In genomic region chr1:93740671-93741070, GRCm38 (mm10) we compare ENCODE assay signal across 26 mouse cellular contexts. TPM values are rescaled to one million over a fixed set of nuclear protein-coding genes. Genes with fewer than 3 reads are reported as not detected.
DNase-seq lines count a peak whose midpoint lies in the region; ATAC-seq and TF ChIP-seq lines count a peak whose summit lies in the region.
"Had no signal": no experiment of that assay in that cellular context is flagged by ENCODE, and none has a peak within 500 bp of the region (broad histone marks: within the 10 kb centered on the region; RNA-seq: fewer than 3 reads in every experiment).

No protein-coding gene starts in this region.

- peaks cover 10% of the 10 kb centered on the region for H3K79me2 ChIP-seq in CH12.LX (replicated peaks; ENCODE audit: control insufficient read depth, extremely low read depth, insufficient read depth, poor library complexity, severe bottlenecking)

- in situ Hi-C loops in CH12.LX (cut with MboI; ENCODE audit: low pct_ligation_motif_present, low pct_unique_long_range_greater_than_20kb, low sequenced_read_pairs): no loop called here

- no peak for TF ChIP-seq EP300 in CH12.LX (IDR thresholded peaks at IDR 0.05; ENCODE audit: low read length)

- H3K9ac ChIP-seq in CH12.LX (ENCODE audit: insufficient read depth, low read depth): no peak overlapping the region
- H3K9ac ChIP-seq in midbrain, embryonic 14.5 days (replicated peaks; ENCODE audit: low read length): no peak overlapping the region
- H3K9ac ChIP-seq: embryonic facial prominence, embryonic 12.5 days; forebrain, embryonic 13.5 days; forebrain, embryonic 15.5 days; forebrain, postnatal 0 days had no signal

- no peak for DNase-seq in testis, postnatal 10 days (ENCODE audit: low spot score)
- peak; percentile 6 for DNase-seq in CH12.LX (ENCODE audit: extremely low read depth)
- DNase-seq in brain, adult 2 months (ENCODE audit: low read depth, low spot score): peak; percentile 57
- DNase-seq in gastrocnemius, postnatal 14 days: no peak
- no peak for DNase-seq in midbrain, embryonic 14.5 days
- DNase-seq: adrenal gland, adult 8-10 months; adrenal gland, postnatal 14 days; adrenal gland, postnatal 36 days; B cell, adult 2 months; cerebellum, adult 11 months; cerebellum, adult 18-20 months; cerebellum, adult 8-10 months; cerebellum, adult 9-11 months; cerebellum, postnatal 14 days; cerebellum, postnatal 36 days; forebrain, postnatal 0 days had no signal

- no peak for TF ChIP-seq CTCF in testis, adult 2 months (IDR thresholded peaks at IDR 0.05; ENCODE audit: control insufficient read depth, insufficient read depth, insufficient replicate concordance, low read depth, low read length)
- no peak for TF ChIP-seq CTCF in CH12.LX (conservative IDR thresholded peaks at IDR 0.05 in 1 of 2, IDR thresholded peaks at IDR 0.05 in 1 of 2; ENCODE audit: low read depth in 2 of 2, low read length in 2 of 2)

- dilution Hi-C loops in CH12.LX (cut with MboI; ENCODE audit: extremely low pct_ligation_motif_present, extremely low pct_unique_long_range_greater_than_20kb, low sequenced_read_pairs): no loop called here

- intact Hi-C loops in gastrocnemius, postnatal 14 days (cut with DNase I; ENCODE audit: low total_unique reads): no loop called here

- no peak for ATAC-seq in megakaryocyte progenitor cell, adult 5-6 weeks (replicated peaks; ENCODE audit: poor library complexity)
- ATAC-seq in midbrain, embryonic 14.5 days (ENCODE audit: low FRiP score, low TSS enrichment): no peak
- ATAC-seq: activated CD4-positive, CD25-positive, alpha-beta regulatory T cell, adult 4 months; CD4-positive, CD25-positive, alpha-beta regulatory T cell, adult 4 months; forebrain, embryonic 13.5 days; forebrain, embryonic 15.5 days; forebrain, postnatal 0 days; Patski had no signal

- H3K27me3 ChIP-seq in testis, adult 2 months (ENCODE audit: control insufficient read depth, insufficient read depth, low read length): no peaks in the 10 kb centered on the region
- no peaks in the 10 kb centered on the region for H3K27me3 ChIP-seq in CH12.LX (replicated peaks)
- no peaks in the 10 kb centered on the region for H3K27me3 ChIP-seq in midbrain, embryonic 14.5 days (ENCODE audit: control insufficient read depth, insufficient read depth, low read length)
- H3K27me3 ChIP-seq: embryonic facial prominence, embryonic 12.5 days; forebrain, embryonic 13.5 days; forebrain, embryonic 15.5 days; Patski had no signal

- no peak for TF ChIP-seq POLR2A in testis, adult 2 months (IDR thresholded peaks at IDR 0.05; ENCODE audit: control insufficient read depth, low read depth, low read length)
- no peak for TF ChIP-seq POLR2A in CH12.LX (IDR thresholded peaks at IDR 0.05; ENCODE audit: low read depth, low read length)

- H3K9me3 ChIP-seq in CH12.LX (replicated peaks; ENCODE audit: low read length): no peaks in the 10 kb centered on the region
- no peaks in the 10 kb centered on the region for H3K9me3 ChIP-seq in midbrain, embryonic 14.5 days (ENCODE audit: control insufficient read depth, low read length)
- H3K9me3 ChIP-seq: embryonic facial prominence, embryonic 10.5 days; embryonic facial prominence, embryonic 12.5 days; forebrain, embryonic 13.5 days; forebrain, embryonic 15.5 days had no signal

- no peaks in the 10 kb centered on the region for H3K36me3 ChIP-seq in testis, adult 2 months (ENCODE audit: control insufficient read depth, insufficient read depth, low read length)
- peaks cover 0 to 64% of the 10 kb centered on the region in 2 experiments for H3K36me3 ChIP-seq in CH12.LX (replicated peaks in 1 of 2; ENCODE audit: control insufficient read depth in 1 of 2, insufficient read depth in 1 of 2, low read length in 1 of 2)
- H3K36me3 ChIP-seq in midbrain, embryonic 14.5 days (ENCODE audit: control insufficient read depth, insufficient read depth, low read length): no peaks in the 10 kb centered on the region

- peak overlapping the region; percentile 49 for H3K27ac ChIP-seq in testis, adult 2 months (ENCODE audit: control insufficient read depth, insufficient read depth, low read depth, low read length)
- no peak overlapping the region for H3K27ac ChIP-seq in CH12.LX (ENCODE audit: insufficient read depth, low read depth)
- no peak overlapping the region for H3K27ac ChIP-seq in midbrain, embryonic 14.5 days (replicated peaks; ENCODE audit: low read depth, low read length)
- H3K27ac ChIP-seq: embryonic facial prominence, embryonic 10.5 days; embryonic facial prominence, embryonic 12.5 days; forebrain, embryonic 13.5 days; forebrain, embryonic 15.5 days had no signal

- no peaks in the 10 kb centered on the region for H3K4me1 ChIP-seq in testis, adult 2 months (ENCODE audit: control insufficient read depth, insufficient read depth, low read length)
- peaks cover 4 to 17% of the 10 kb centered on the region in 2 experiments; a peak in 3 of 4 replicates for H3K4me1 ChIP-seq in CH12.LX (ENCODE audit: control insufficient read depth in 1 of 2, insufficient read depth in 2 of 2)
- no peaks in the 10 kb centered on the region for H3K4me1 ChIP-seq in midbrain, embryonic 14.5 days (ENCODE audit: control insufficient read depth, insufficient read depth, low read length)
- H3K4me1 ChIP-seq: embryonic facial prominence, embryonic 10.5 days; embryonic facial prominence, embryonic 12.5 days; forebrain, embryonic 13.5 days; forebrain, embryonic 15.5 days had no signal

- no peak overlapping the region for H3K4me3 ChIP-seq in testis, adult 2 months (ENCODE audit: control insufficient read depth, low read depth, low read length)
- H3K4me3 ChIP-seq in CH12.LX (replicated peaks in 1 of 3; ENCODE audit: low read depth in 2 of 3, low read length in 2 of 3, poor library complexity in 1 of 3): no peak overlapping the region
- no peak overlapping the region for H3K4me3 ChIP-seq in midbrain, embryonic 14.5 days (replicated peaks; ENCODE audit: low read depth, low read length)
- H3K4me3 ChIP-seq: embryonic facial prominence, embryonic 10.5 days; embryonic facial prominence, embryonic 12.5 days; forebrain, embryonic 13.5 days; forebrain, embryonic 15.5 days had no signal

- no peak for TF ChIP-seq RAD21 in CH12.LX (IDR thresholded peaks at IDR 0.05; ENCODE audit: low read depth, low read length)

- H3K4me2 ChIP-seq in CH12.LX (ENCODE audit: insufficient read depth, low read depth, poor library complexity, severe bottlenecking): no peak overlapping the region
- no peak overlapping the region for H3K4me2 ChIP-seq in midbrain, embryonic 14.5 days (ENCODE audit: low read length)
- H3K4me2 ChIP-seq: embryonic facial prominence, embryonic 12.5 days; forebrain, embryonic 13.5 days; forebrain, embryonic 15.5 days had no signal

- WGBS in midbrain, embryonic 14.5 days: 91% methylated on average over 2 of the region's 2 CpGs

TF ChIP-seq in CH12.LX, 34 proteins besides CTCF, POLR2A, EP300 and RAD21:
- TF ChIP-seq E2F4 (IDR thresholded peaks at IDR 0.05; ENCODE audit: insufficient replicate concordance, low read depth, low read length) (no peak), ZNF384 (IDR thresholded peaks at IDR 0.05; ENCODE audit: low read depth, low read length) (no peak), HCFC1 (IDR thresholded peaks at IDR 0.05; ENCODE audit: low read depth, low read length) (no peak), POLR2AphosphoS2 (IDR thresholded peaks at IDR 0.05; ENCODE audit: low read depth, low read length) (no peak), JUND (conservative IDR thresholded peaks at IDR 0.05; ENCODE audit: low read depth, low read length) (no peak), TBP (conservative IDR thresholded peaks at IDR 0.05; ENCODE audit: low read depth, low read length) (no peak), ZC3H11A (IDR thresholded peaks at IDR 0.05; ENCODE audit: low read depth, low read length) (no peak), MXI1 (IDR thresholded peaks at IDR 0.05; ENCODE audit: low read depth, low read length) (no peak), MEF2A (IDR thresholded peaks at IDR 0.05; ENCODE audit: borderline replicate concordance, low read depth, low read length) (no peak), MYC (IDR thresholded peaks at IDR 0.05; ENCODE audit: low read depth, low read length) (no peak), BHLHE40 (IDR thresholded peaks at IDR 0.05; ENCODE audit: low read depth, low read length) (no peak), KAT2A (IDR thresholded peaks at IDR 0.05; ENCODE audit: insufficient replicate concordance, low read length) (no peak), CHD1 (IDR thresholded peaks at IDR 0.05; ENCODE audit: low read depth, low read length) (no peak), TCF12 (IDR thresholded peaks at IDR 0.05; ENCODE audit: low read depth, low read length) (no peak), NELFE (IDR thresholded peaks at IDR 0.05; ENCODE audit: low read depth, low read length) (no peak)

RNA-seq across cellular contexts. Expression of gene Atg4b, which starts 10.6 kb away (rescaled TPM):
- polyA plus RNA-seq in testis, adult 2 months (2012; rRNA removed): 36.5 and 38.3 TPM in 2 replicates
- total RNA-seq in CH12.LX (2012; rRNA removed): 20.1 and 24.7 TPM in 2 replicates
- 21.4 and 29.3 TPM in 2 replicates for total RNA-seq in CH12.LX (2014; rRNA removed)
- 55.1 and 57.2 TPM in 2 replicates for polyA plus RNA-seq in CH12.LX (2012; ENCODE audit: insufficient read length, low read depth)
- 10 to 100 TPM; 29.9 to 36.9 TPM for total RNA-seq in gastrocnemius, postnatal 14 days (2021)
- total RNA-seq in megakaryocyte progenitor cell, adult 5-6 weeks (2015): 17.6 and 21.0 TPM in 2 replicates
- total RNA-seq in megakaryocyte progenitor cell, adult 5-6 weeks (2017): 50.7 and 58.5 TPM in 2 replicates
- polyA plus RNA-seq in midbrain, embryonic 14.5 days (2014; fragmentation: Nextera tagmentation; extraction: Ambion mirVana): 101 and 102 TPM in 2 replicates

RNA-seq across cellular contexts. Expression of gene Thap4, which starts 14.0 kb away (rescaled TPM):
- polyA plus RNA-seq in testis, adult 2 months (2012; rRNA removed): 261 and 291 TPM in 2 replicates
- total RNA-seq in CH12.LX (2012; rRNA removed): 45.3 and 50.2 TPM in 2 replicates
- total RNA-seq in CH12.LX (2014; rRNA removed): 32.4 and 35.8 TPM in 2 replicates
- polyA plus RNA-seq in CH12.LX (2012; ENCODE audit: insufficient read length, low read depth): 52.4 and 53.0 TPM in 2 replicates
- 10 to 100 TPM; 40.5 to 41.0 TPM for total RNA-seq in gastrocnemius, postnatal 14 days (2021)
- total RNA-seq in megakaryocyte progenitor cell, adult 5-6 weeks (2015): 40.9 and 47.0 TPM in 2 replicates
- 21.0 and 26.2 TPM in 2 replicates for total RNA-seq in megakaryocyte progenitor cell, adult 5-6 weeks (2017)
- polyA plus RNA-seq in midbrain, embryonic 14.5 days (2014; fragmentation: Nextera tagmentation; extraction: Ambion mirVana): 39.2 and 46.3 TPM in 2 replicates

RNA-seq across cellular contexts. Expression of gene Bok, which starts 55.2 kb away (rescaled TPM):
- polyA plus RNA-seq in testis, adult 2 months (2012; rRNA removed): 5.6 and 9.7 TPM in 2 replicates
- 0.08 and 0.17 TPM in 2 replicates for total RNA-seq in CH12.LX (2012; rRNA removed)
- not detected in 2 replicates for total RNA-seq in CH12.LX (2014; rRNA removed)
- not detected in 2 replicates for polyA plus RNA-seq in CH12.LX (2012; ENCODE audit: insufficient read length, low read depth)
- 1 to 10 TPM; 2.9 to 3.1 TPM for total RNA-seq in gastrocnemius, postnatal 14 days (2021)
- 0.17 TPM in 1 of 2 replicates, not detected in the other for total RNA-seq in megakaryocyte progenitor cell, adult 5-6 weeks (2015)
- 0.92 TPM in 1 of 2 replicates, not detected in the other for total RNA-seq in megakaryocyte progenitor cell, adult 5-6 weeks (2017)
- 77.6 and 87.4 TPM in 2 replicates for polyA plus RNA-seq in midbrain, embryonic 14.5 days (2014; fragmentation: Nextera tagmentation; extraction: Ambion mirVana)
- total RNA-seq: MEL had no signal
- polyA plus RNA-seq: activated CD4-positive, CD25-positive, alpha-beta regulatory T cell, adult 4 months; CD4-positive, CD25-positive, alpha-beta regulatory T cell, adult 4 months had no signal

Comparison
In these comparisons a context has a peak if more than half of its experiments do, and no peak if none do; other contexts are left out.
1. DNase-seq: peak in CH12.LX (single experiment) and brain, adult 2 months (single experiment); none in testis, postnatal 10 days (single experiment), gastrocnemius, postnatal 14 days (single experiment) and midbrain, embryonic 14.5 days (single experiment).